Mouse (Mus musculus): ENCODE data around the gene Dhdds.

- no peak for TF ChIP-seq POLR2A (IDR thresholded peaks at IDR 0.05; ENCODE audit: insufficient read depth, low read depth, low read length)
- no peak for TF ChIP-seq CTCF (IDR thresholded peaks at IDR 0.05)
Observed at GRCm38 (mm10) chr4:133966271-133966940, 34.3 kb downstream of the Dhdds start.
